Mouse (Mus musculus) midbrain, embryonic 16.5 days (tissue): ENCODE measurements around the gene Ninj2. TPM values are rescaled to one million over a fixed set of nuclear protein-coding genes. Genes with fewer than 3 reads are reported as not detected.

ENCODE experiments used
- ATAC-seq: fragments of 200-750 bp; cut with Nextera tagmentation; 2 replicates; pipeline ENCODE4 v1.8.0; 2017; ENCODE audit warnings: moderate TSS enrichment
- H3K27ac ChIP-seq: fragments of 300-500 bp; sonication (generic); 2 replicates; pipeline ENCODE4 v1.5.1; 2014; ENCODE audit warnings: mild to moderate bottlenecking, low read length, mixed read lengths
- H3K27me3 ChIP-seq: fragments of 300-500 bp; sonication (generic); 2 replicates; pipeline ENCODE4 v1.6.1; 2014; ENCODE audit warnings: low read depth, low read length, mixed read lengths; ENCODE audit not compliant: control insufficient read depth, insufficient read depth
- H3K36me3 ChIP-seq: fragments of 300-500 bp; sonication (generic); 2 replicates; pipeline ENCODE4 v1.6.1; 2014; ENCODE audit warnings: mild to moderate bottlenecking, low read length, moderate library complexity, mixed read lengths; ENCODE audit not compliant: control insufficient read depth, insufficient read depth
- H3K4me1 ChIP-seq: fragments of 300-500 bp; sonication (generic); 2 replicates; pipeline ENCODE4 v1.6.1; 2014; ENCODE audit warnings: mild to moderate bottlenecking, low read length, mixed read lengths; ENCODE audit not compliant: control insufficient read depth, insufficient read depth
- H3K4me2 ChIP-seq: fragments of 300-500 bp; sonication (generic); 2 replicates; pipeline ENCODE4 v1.6.1; 2014; ENCODE audit warnings: mild to moderate bottlenecking, low read length, mixed read lengths
- H3K4me3 ChIP-seq: fragments of 300-500 bp; sonication (generic); 2 replicates; pipeline ENCODE4 v1.5.1; 2014; ENCODE audit warnings: low read depth, mild to moderate bottlenecking, low read length, moderate library complexity, mixed read lengths
- H3K9ac ChIP-seq: fragments of 300-500 bp; sonication (generic); 2 replicates; pipeline ENCODE4 v1.6.1; 2014; ENCODE audit warnings: low read depth, low read length, mixed read lengths
- H3K9me3 ChIP-seq: fragments of 300-500 bp; sonication (generic); replicated peaks from 2 replicates; pipeline ENCODE4 v1.6.1; 2014; ENCODE audit warnings: mild to moderate bottlenecking, low read length, mixed read lengths; ENCODE audit not compliant: control insufficient read depth, poor library complexity, severe bottlenecking
- WGBS: fragments of 180-500 bp; shearing (Covaris S2); extraction: QIAGEN DNeasy Blood & Tissue Kit; methylation state at CpG from one replicate; pipeline ENCODE4 v1.1.7; 2014; 5-methylcytosine and 5-hydroxymethylcytosine counted together
- polyA plus RNA-seq: library from polyadenylated mRNA; unstranded; fragments of >200 nt; fragmentation: Nextera tagmentation; extraction: Ambion mirVana; gene quantifications from 2 replicates; pipeline ENCODE4 v1.2.1, GENCODE M21; 2015

Ninj2 gene
- polyA plus RNA-seq, 1 experiment from 2014 or later, result not detected

GRCm38 (mm10) chr6:120146676-120147075 lies 53.5 kb downstream of the Ninj2 start:
- ATAC-seq, result no peak
- H3K36me3 ChIP-seq, result no peaks in the 10 kb centered on the region
- H3K4me3 ChIP-seq, result no peak overlapping the region
- no peaks in the 10 kb centered on the region for H3K4me1 ChIP-seq
- H3K27me3 ChIP-seq, result no peaks in the 10 kb centered on the region
- 68% methylated on average over 10 of the region's 10 CpGs for WGBS
- H3K27ac ChIP-seq, result no peak overlapping the region
- H3K9ac ChIP-seq, result no peak overlapping the region
- H3K4me2 ChIP-seq, result no peak overlapping the region
- no peaks in the 10 kb centered on the region for H3K9me3 ChIP-seq

- 59% methylated on average over 8 of the region's 8 CpGs for WGBS
- Histone ChIP-seq H3K36me3 (no peaks in the 10 kb centered on the region), H3K27ac (no peak overlapping the region), H3K9ac (no peak overlapping the region), H3K4me2 (no peak overlapping the region), H3K9me3 (no peaks in the 10 kb centered on the region), H3K4me1 (no peaks in the 10 kb centered on the region), H3K4me3 (no peak overlapping the region), H3K27me3 (no peaks in the 10 kb centered on the region)
- ATAC-seq, result no peak
Measured at GRCm38 (mm10) chr6:120147411-120147810, 54.3 kb downstream of the Ninj2 start.

- Histone ChIP-seq H3K27me3 (no peaks in the 10 kb centered on the region), H3K4me2 (no peak overlapping the region), H3K27ac (no peak overlapping the region), H3K4me3 (no peak overlapping the region), H3K36me3 (no peaks in the 10 kb centered on the region), H3K9me3 (no peaks in the 10 kb centered on the region), H3K9ac (no peak overlapping the region), H3K4me1 (no peaks in the 10 kb centered on the region)
- 84% methylated on average over 12 of the region's 12 CpGs for WGBS
- ATAC-seq, result no peak
Measured at GRCm38 (mm10) chr6:120148716-120149392, 55.7 kb downstream of the Ninj2 start.

GRCm38 (mm10) chr6:120149458-120150120 lies 56.4 kb downstream of the Ninj2 start:
- no peak overlapping the region for H3K9ac ChIP-seq

GRCm38 (mm10) chr6:120150206-120150605 lies 57.1 kb downstream of the Ninj2 start:
- Histone ChIP-seq H3K4me1 (no peaks in the 10 kb centered on the region), H3K4me3 (no peak overlapping the region), H3K9ac (no peak overlapping the region), H3K36me3 (no peaks in the 10 kb centered on the region), H3K9me3 (no peaks in the 10 kb centered on the region), H3K27ac (no peak overlapping the region), H3K27me3 (no peaks in the 10 kb centered on the region), H3K4me2 (no peak overlapping the region)
- no peak for ATAC-seq
- 79% methylated on average over 3 of the region's 3 CpGs for WGBS

More at GRCm38 (mm10) chr6:120149458-120150120, 56.4 kb downstream of the Ninj2 start:
- ATAC-seq, result no peak
- Histone ChIP-seq H3K27ac (no peak overlapping the region), H3K4me1 (no peaks in the 10 kb centered on the region), H3K9me3 (no peaks in the 10 kb centered on the region), H3K4me3 (no peak overlapping the region), H3K36me3 (no peaks in the 10 kb centered on the region), H3K27me3 (no peaks in the 10 kb centered on the region), H3K4me2 (no peak overlapping the region)
- 80% methylated on average over 12 of the region's 12 CpGs for WGBS

- Histone ChIP-seq H3K36me3 (no peaks in the 10 kb centered on the region), H3K27ac (no peak overlapping the region), H3K4me2 (no peak overlapping the region), H3K27me3 (no peaks in the 10 kb centered on the region), H3K4me1 (no peaks in the 10 kb centered on the region), H3K9me3 (no peaks in the 10 kb centered on the region), H3K4me3 (no peak overlapping the region), H3K9ac (no peak overlapping the region)
- ATAC-seq, result no peak
- 69% methylated on average over 3 of the region's 3 CpGs for WGBS
Measured at GRCm38 (mm10) chr6:120151616-120152053, 58.5 kb downstream of the Ninj2 start.

- Histone ChIP-seq H3K36me3 (no peaks in the 10 kb centered on the region), H3K9ac (no peak overlapping the region), H3K4me3 (no peak overlapping the region), H3K4me2 (no peak overlapping the region), H3K9me3 (no peaks in the 10 kb centered on the region), H3K27me3 (no peaks in the 10 kb centered on the region), H3K27ac (no peak overlapping the region), H3K4me1 (peaks cover 2% of the 10 kb centered on the region; the same call in 1 of the 2 replicates)
- 77% methylated on average over 24 of the region's 26 CpGs for WGBS
- ATAC-seq, result no peak
Measured at GRCm38 (mm10) chr6:120152739-120153696, 59.9 kb downstream of the Ninj2 start.

GRCm38 (mm10) chr6:120154526-120155309 lies 61.6 kb downstream of the Ninj2 start:
- WGBS, result 57% methylated on average over 5 of the region's 5 CpGs
- no peaks in the 10 kb centered on the region for H3K9me3 ChIP-seq
- no peak for ATAC-seq

More at GRCm38 (mm10) chr6:120154526-120155309, 61.6 kb downstream of the Ninj2 start:
- Histone ChIP-seq H3K4me2 (no peak overlapping the region), H3K4me3 (no peak overlapping the region), H3K9ac (no peak overlapping the region), H3K4me1 (peaks cover 10% of the 10 kb centered on the region; the same call in 1 of the 2 replicates), H3K27ac (no peak overlapping the region), H3K27me3 (no peaks in the 10 kb centered on the region), H3K36me3 (no peaks in the 10 kb centered on the region)
